Mouse (Mus musculus): Measurements from ENCODE around the gene Epgn.

GRCm38 (mm10) chr5:91027840-91028239, 576 bp downstream of the Epgn start:
- TF ChIP-seq POLR2A (IDR thresholded peaks at IDR 0.05; ENCODE audit: insufficient read depth, low read depth, low read length) (no peak), CTCF (IDR thresholded peaks at IDR 0.05; ENCODE audit: insufficient read depth, low read depth, low read length) (no peak)
